Mouse (Mus musculus): ENCODE data around the gene Arrdc5. TPM values are rescaled to one million over a fixed set of nuclear protein-coding genes. Genes with fewer than 3 reads are reported as not detected.
"Not testable (repeated sequence)": the region's sequence is repeated elsewhere in the genome, so short reads cannot be mapped to it uniquely, and the experiment has no call there.

Gene Arrdc5
- polyA plus RNA-seq, 1 experiment, result not detected

DNA sequence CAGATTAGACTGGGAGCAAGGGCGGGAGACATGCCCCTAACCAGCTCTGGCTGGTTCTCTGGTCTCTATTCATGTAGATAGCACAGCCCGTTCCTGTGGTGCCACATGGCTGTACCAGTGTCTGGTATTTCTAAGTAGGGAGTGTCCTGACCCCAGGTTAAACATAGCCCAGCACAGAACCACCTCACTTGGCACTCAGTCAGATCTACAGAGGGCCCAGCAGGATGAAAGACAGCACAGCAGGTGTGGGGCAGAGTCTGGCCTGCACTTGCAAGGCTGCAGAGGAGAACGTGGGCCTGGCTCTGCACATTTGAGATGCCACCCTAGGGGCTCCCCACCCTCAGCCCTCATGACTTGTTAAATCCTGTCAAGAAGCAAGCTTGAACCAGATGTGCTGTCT, 38.9 kb downstream of the Arrdc5 start:
- H3K27me3 ChIP-seq (ENCODE audit: control insufficient read depth, insufficient read depth, insufficient read length), result no peaks in the 10 kb centered on the region
- no peak overlapping the region for H3K4me3 ChIP-seq (ENCODE audit: insufficient read depth, poor library complexity, severe bottlenecking)
- H3K36me3 ChIP-seq (ENCODE audit: control insufficient read depth, insufficient read depth), result peaks cover 49% of the 10 kb centered on the region

DNA sequence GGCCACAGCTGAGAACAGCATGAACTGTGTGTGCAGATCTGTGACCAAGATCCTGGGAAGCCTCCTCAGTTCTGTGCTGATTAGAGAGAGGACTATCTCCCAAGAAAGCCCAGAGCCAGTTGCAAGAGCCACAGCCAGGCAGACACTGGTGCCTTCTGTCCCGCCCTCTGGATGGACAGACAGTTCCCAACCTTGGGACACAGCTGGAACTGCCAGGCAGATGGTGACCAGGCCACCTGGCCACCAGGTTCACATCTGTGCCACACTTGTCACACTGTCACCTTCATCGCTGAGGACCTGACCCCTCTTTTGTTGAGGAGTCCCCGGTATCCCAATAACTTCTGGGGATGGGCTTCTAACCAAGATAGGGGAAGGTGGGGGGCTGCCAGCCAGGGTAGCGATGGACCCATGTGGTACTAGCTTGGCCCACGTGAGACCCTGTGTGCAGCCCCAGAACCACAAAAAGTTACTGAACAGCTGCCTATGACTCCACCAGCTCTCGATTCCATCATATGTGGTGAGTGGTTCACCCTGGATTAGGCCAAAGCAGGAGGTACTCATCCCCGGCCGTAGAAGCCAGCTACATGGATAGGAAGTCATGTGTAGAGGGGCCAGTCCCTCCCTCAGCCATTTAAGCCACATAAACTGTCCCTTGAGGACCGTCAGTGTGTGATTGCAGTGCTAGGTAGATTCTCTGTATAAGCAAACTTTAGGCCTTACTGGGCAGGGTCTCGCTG, 40.6 kb downstream of the Arrdc5 start:
- Histone ChIP-seq H3ac (ENCODE audit: control insufficient read depth, insufficient read length, low read depth) (no peak overlapping the region), H3K27me3 (ENCODE audit: control insufficient read depth, insufficient read depth, insufficient read length) (no peaks in the 10 kb centered on the region), H3K4me3 (ENCODE audit: insufficient read depth, poor library complexity, severe bottlenecking) (no peak overlapping the region), H3K79me3 (ENCODE audit: low read depth) (peaks cover 39% of the 10 kb centered on the region), H3K79me2 (ENCODE audit: control insufficient read depth, insufficient read depth) (peaks cover 72% of the 10 kb centered on the region), H3K36me3 (ENCODE audit: control insufficient read depth, insufficient read depth) (peaks cover 49% of the 10 kb centered on the region)
- TF ChIP-seq MAX (IDR thresholded peaks at IDR 0.05) (no peak), USF1 (IDR thresholded peaks at IDR 0.05; ENCODE audit: low read depth) (no peak), CEBPB (IDR thresholded peaks at IDR 0.05; ENCODE audit: low read depth) (no peak), MYOD1 (IDR thresholded peaks at IDR 0.05; ENCODE audit: control insufficient read depth, insufficient read length, low read depth) (no peak), CTCF (IDR thresholded peaks at IDR 0.05; ENCODE audit: control insufficient read depth, insufficient read depth, insufficient read length) (no peak), MYOG (IDR thresholded peaks at IDR 0.05; ENCODE audit: control insufficient read depth, extremely low read depth, insufficient read length) (no peak), FOSL1 (IDR thresholded peaks at IDR 0.05; ENCODE audit: insufficient read depth, low read length, poor library complexity, severe bottlenecking) (no peak)

More for the DNA sequence above, 38.9 kb downstream of the Arrdc5 start:
- Histone ChIP-seq H3K79me2 (ENCODE audit: control insufficient read depth, insufficient read depth) (peaks cover 72% of the 10 kb centered on the region), H3K79me3 (ENCODE audit: low read depth) (peaks cover 39% of the 10 kb centered on the region), H3ac (ENCODE audit: control insufficient read depth, insufficient read length, low read depth) (no peak overlapping the region)
- TF ChIP-seq CEBPB (IDR thresholded peaks at IDR 0.05; ENCODE audit: low read depth), result no peak
- TF ChIP-seq MYOD1 (IDR thresholded peaks at IDR 0.05; ENCODE audit: control insufficient read depth, insufficient read length, low read depth), result no peak
- TF ChIP-seq FOSL1 (IDR thresholded peaks at IDR 0.05; ENCODE audit: insufficient read depth, low read length, poor library complexity, severe bottlenecking), result no peak
- no peak for TF ChIP-seq MAX (IDR thresholded peaks at IDR 0.05)
- no peak for TF ChIP-seq USF1 (IDR thresholded peaks at IDR 0.05; ENCODE audit: low read depth)
- no peak for TF ChIP-seq MYOG (IDR thresholded peaks at IDR 0.05; ENCODE audit: control insufficient read depth, extremely low read depth, insufficient read length)
- no peak for TF ChIP-seq CTCF (IDR thresholded peaks at IDR 0.05; ENCODE audit: control insufficient read depth, insufficient read depth, insufficient read length)

DNA sequence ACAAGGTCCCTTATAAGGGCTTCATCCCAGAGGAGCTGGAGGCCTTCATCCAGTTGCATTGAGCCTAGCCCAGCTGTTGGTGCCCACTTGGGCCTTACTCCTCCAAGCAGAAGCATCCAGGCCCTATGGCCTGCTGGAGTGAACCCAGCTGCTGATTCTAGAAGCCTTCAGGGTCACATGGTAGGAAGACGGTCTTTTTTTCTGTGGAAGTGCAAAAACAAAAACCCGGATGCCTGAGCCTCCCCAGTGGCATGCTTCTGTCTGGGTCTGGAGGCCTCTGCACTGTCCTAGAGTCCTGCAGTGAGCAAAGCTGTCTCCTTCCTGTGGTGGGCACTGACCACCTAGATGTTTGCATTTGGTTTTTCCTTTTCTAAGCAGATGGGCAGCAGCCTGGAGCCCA, 41.3 kb downstream of the Arrdc5 start:
- not testable (repeated sequence) for H3ac ChIP-seq (ENCODE audit: control insufficient read depth, insufficient read length, low read depth); H3K27me3 ChIP-seq (ENCODE audit: control insufficient read depth, insufficient read depth, insufficient read length); H3K4me3 ChIP-seq (ENCODE audit: insufficient read depth, poor library complexity, severe bottlenecking)
- peaks cover 49% of the 10 kb centered on the region for H3K36me3 ChIP-seq (ENCODE audit: control insufficient read depth, insufficient read depth)
- H3K79me2 ChIP-seq (ENCODE audit: control insufficient read depth, insufficient read depth), result peaks cover 68% of the 10 kb centered on the region
- H3K79me3 ChIP-seq (ENCODE audit: low read depth), result peaks cover 39% of the 10 kb centered on the region

DNA sequence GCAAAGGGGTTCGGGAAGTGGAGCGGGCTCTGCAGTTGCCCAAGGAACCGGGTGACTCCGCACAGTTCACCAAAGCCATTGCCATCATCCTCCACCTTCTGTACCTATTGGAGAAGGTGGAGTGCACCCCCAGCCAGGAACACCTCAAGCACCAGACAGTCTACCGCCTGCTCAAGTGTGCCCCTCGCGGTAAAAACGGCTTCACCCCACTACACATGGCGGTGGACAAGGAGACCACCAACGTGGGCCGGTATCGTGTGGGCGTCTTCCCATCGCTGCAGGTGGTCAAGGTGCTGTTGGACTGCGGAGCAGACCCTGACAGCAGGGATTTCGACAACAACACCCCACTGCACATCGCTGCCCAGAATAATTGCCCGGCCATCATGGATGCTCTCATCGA, 41.8 kb downstream of the Arrdc5 start:
- H3ac ChIP-seq (ENCODE audit: control insufficient read depth, insufficient read length, low read depth); H3K4me3 ChIP-seq (ENCODE audit: insufficient read depth, poor library complexity, severe bottlenecking); H3K27me3 ChIP-seq (ENCODE audit: control insufficient read depth, insufficient read depth, insufficient read length): not testable (repeated sequence)
- peaks cover 39% of the 10 kb centered on the region for H3K79me3 ChIP-seq (ENCODE audit: low read depth)
- H3K79me2 ChIP-seq (ENCODE audit: control insufficient read depth, insufficient read depth), result peaks cover 65% of the 10 kb centered on the region
- H3K36me3 ChIP-seq (ENCODE audit: control insufficient read depth, insufficient read depth), result peaks cover 48% of the 10 kb centered on the region

DNA sequence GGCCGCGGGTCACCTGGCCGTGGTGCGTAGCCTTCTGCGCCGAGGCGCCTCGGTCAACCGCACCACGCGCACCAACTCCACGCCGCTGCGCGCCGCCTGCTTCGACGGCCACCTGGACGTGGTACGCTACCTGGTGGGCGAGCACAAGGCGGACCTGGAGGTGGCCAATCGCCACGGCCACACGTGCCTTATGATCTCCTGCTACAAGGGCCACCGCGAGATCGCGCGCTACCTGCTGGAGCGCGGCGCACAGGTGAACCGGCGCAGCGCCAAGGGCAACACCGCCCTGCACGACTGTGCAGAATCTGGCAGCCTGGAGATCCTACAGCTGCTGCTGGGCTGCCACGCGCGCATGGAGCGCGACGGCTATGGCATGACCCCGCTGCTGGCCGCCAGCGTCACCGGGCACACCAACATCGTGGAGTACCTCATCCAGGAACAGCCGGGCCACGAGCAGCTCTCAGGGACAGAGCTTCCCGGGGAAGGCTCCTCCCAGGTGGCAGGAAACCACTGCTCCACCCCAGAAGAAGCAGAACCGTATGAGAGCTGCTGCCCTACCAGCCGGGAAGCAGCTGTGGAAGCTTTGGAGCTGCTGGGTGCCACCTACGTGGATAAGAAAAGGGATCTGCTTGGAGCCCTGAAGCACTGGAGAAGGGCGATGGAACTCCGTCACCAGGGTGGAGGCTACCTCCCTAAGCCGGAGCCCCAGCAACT, 42.7 kb downstream of the Arrdc5 start:
- H3K79me3 ChIP-seq (ENCODE audit: low read depth), result peaks cover 39% of the 10 kb centered on the region
- H3K36me3 ChIP-seq (ENCODE audit: control insufficient read depth, insufficient read depth), result peaks cover 39% of the 10 kb centered on the region
- peak overlapping the region; percentile 69 for H3ac ChIP-seq (ENCODE audit: control insufficient read depth, insufficient read length, low read depth)
- H3K79me2 ChIP-seq (ENCODE audit: control insufficient read depth, insufficient read depth), result peaks cover 57% of the 10 kb centered on the region
- H3K4me3 ChIP-seq (ENCODE audit: insufficient read depth, poor library complexity, severe bottlenecking), result peak overlapping the region; percentile 57
- no peaks in the 10 kb centered on the region for H3K27me3 ChIP-seq (ENCODE audit: control insufficient read depth, insufficient read depth, insufficient read length)
- no peak for TF ChIP-seq USF1 (IDR thresholded peaks at IDR 0.05; ENCODE audit: low read depth)
- no peak for TF ChIP-seq FOSL1 (IDR thresholded peaks at IDR 0.05; ENCODE audit: insufficient read depth, low read length, poor library complexity, severe bottlenecking)
- no peak for TF ChIP-seq MYOD1 (IDR thresholded peaks at IDR 0.05; ENCODE audit: control insufficient read depth, insufficient read length, low read depth)
- no peak for TF ChIP-seq CEBPB (IDR thresholded peaks at IDR 0.05; ENCODE audit: low read depth)
- no peak for TF ChIP-seq MYOG (IDR thresholded peaks at IDR 0.05; ENCODE audit: control insufficient read depth, extremely low read depth, insufficient read length)
- TF ChIP-seq MAX (IDR thresholded peaks at IDR 0.05), result no peak
- no peak for TF ChIP-seq CTCF (IDR thresholded peaks at IDR 0.05; ENCODE audit: control insufficient read depth, insufficient read depth, insufficient read length)

DNA sequence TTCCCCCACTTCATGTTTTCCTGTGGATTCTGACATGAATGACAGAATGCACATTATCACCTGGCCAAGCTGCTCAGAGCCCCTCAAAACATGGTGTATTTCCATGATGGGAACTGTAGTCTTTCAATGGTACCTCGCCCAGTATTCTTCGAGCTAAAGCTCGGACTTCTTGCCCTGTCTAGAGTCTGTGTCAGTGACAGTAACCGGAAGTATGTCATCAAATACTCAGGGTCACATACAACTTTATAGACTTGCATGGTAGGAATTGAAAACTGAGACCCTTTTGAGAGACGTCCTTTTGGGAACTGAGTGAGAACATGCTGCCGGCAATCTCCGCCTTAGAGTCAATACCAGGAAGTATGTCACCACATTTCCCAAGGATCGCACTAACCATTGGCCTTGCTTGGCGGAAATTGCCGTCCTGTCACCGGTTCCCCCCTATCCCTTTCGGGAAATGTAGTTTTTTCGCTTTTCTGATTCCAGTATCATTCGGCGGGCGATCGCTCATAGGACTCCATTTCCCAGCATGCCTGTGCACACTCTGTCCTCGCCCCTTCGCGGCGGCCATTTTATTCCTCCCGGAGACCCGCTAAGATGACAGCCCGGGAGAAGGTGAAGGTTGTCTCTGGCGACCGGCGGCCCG, 43.7 kb downstream of the Arrdc5 start, which contains the start of gene Fem1a:
TSS of gene Fem1a (plus strand) at position 572 of the 643 bp plus-strand sequence.
- Histone ChIP-seq H3K79me3 (ENCODE audit: low read depth) (peaks cover 36% of the 10 kb centered on the region), H3K36me3 (ENCODE audit: control insufficient read depth, insufficient read depth) (peaks cover 31% of the 10 kb centered on the region), H3K79me2 (ENCODE audit: control insufficient read depth, insufficient read depth) (peaks cover 48% of the 10 kb centered on the region), H3K27me3 (ENCODE audit: control insufficient read depth, insufficient read depth, insufficient read length) (no peaks in the 10 kb centered on the region), H3ac (ENCODE audit: control insufficient read depth, insufficient read length, low read depth) (peak within 1 kb of the TSS; percentile 70), H3K4me3 (ENCODE audit: insufficient read depth, poor library complexity, severe bottlenecking) (peak within 1 kb of the TSS; percentile 57)
- TF ChIP-seq FOSL1 (IDR thresholded peaks at IDR 0.05; ENCODE audit: insufficient read depth, low read length, poor library complexity, severe bottlenecking), result no peak
- peak; percentile 21 for TF ChIP-seq USF1 (IDR thresholded peaks at IDR 0.05; ENCODE audit: low read depth)
